Mouse (Mus musculus) kidney, postnatal 0 days (tissue): ENCODE results near the gene Usp53. TPM values are rescaled to one million over a fixed set of nuclear protein-coding genes. Genes with fewer than 3 reads are reported as not detected.

Experiments used
- ATAC-seq: fragments of 200-750 bp; cut with Nextera tagmentation; replicated peaks from 2 replicates; pipeline ENCODE4 v1.8.0; 2017; ENCODE audit warnings: low read depth, moderate number of reproducible peaks, moderate TSS enrichment, moderate library complexity; ENCODE audit not compliant: low FRiP score
- DNase-seq: peaks from one replicate; pipeline ENCODE4 v3.0.0-alpha.2; 2016; ENCODE audit warnings: low spot score
- H3K27ac ChIP-seq: fragments of 300-500 bp; sonication (generic); 2 replicates; pipeline ENCODE4 v1.5.1; 2014; ENCODE audit warnings: mild to moderate bottlenecking
- H3K27me3 ChIP-seq: fragments of 300-500 bp; sonication (generic); 2 replicates; pipeline ENCODE4 v1.6.1; 2014; ENCODE audit warnings: low read length, mixed read lengths; ENCODE audit not compliant: insufficient read depth
- H3K36me3 ChIP-seq: fragments of 300-500 bp; sonication (generic); 2 replicates; pipeline ENCODE4 v1.6.1; 2014; ENCODE audit warnings: low read length, mixed read lengths; ENCODE audit not compliant: insufficient read depth
- H3K4me1 ChIP-seq: fragments of 300-500 bp; sonication (generic); replicated peaks from 2 replicates; pipeline ENCODE4 v1.6.1; 2014; ENCODE audit warnings: antibody characterized with exemption, low read length, mixed read lengths; ENCODE audit not compliant: insufficient read depth
- H3K4me2 ChIP-seq: fragments of 300-500 bp; sonication (generic); 2 replicates; pipeline ENCODE4 v1.6.1; 2014; ENCODE audit warnings: mild to moderate bottlenecking, low read length, moderate library complexity, mixed read lengths
- H3K4me3 ChIP-seq: fragments of 300-500 bp; sonication (generic); replicated peaks from 2 replicates; pipeline ENCODE4 v1.5.1; 2014; ENCODE audit warnings: low read depth, low read length
- H3K9ac ChIP-seq: fragments of 300-500 bp; sonication (generic); 2 replicates; pipeline ENCODE4 v1.6.1; 2014; ENCODE audit warnings: low read depth, low read length
- H3K9me3 ChIP-seq: fragments of 300-500 bp; sonication (generic); replicated peaks from 2 replicates; pipeline ENCODE4 v1.6.1; 2016; ENCODE audit warnings: low read length, inconsistent platforms, mixed read lengths
- CTCF ChIP-seq: IDR thresholded peaks from 2 replicates; pipeline ENCODE4 v1.5.1; 2016; ENCODE audit warnings: antibody characterized with exemption, low read depth, mild to moderate bottlenecking, moderate library complexity
- WGBS: fragments of 180-500 bp; shearing (Covaris S2); extraction: QIAGEN DNeasy Blood & Tissue Kit; methylation state at CpG from one replicate; pipeline ENCODE4 v1.1.7; 2014; 5-methylcytosine and 5-hydroxymethylcytosine counted together
- microRNA-seq: library from miRNA; unstranded; fragments of <30 nt; microRNA quantifications from one replicate; pipeline ENCODE4, GENCODE M21; 2016
- polyA plus RNA-seq: library from polyadenylated mRNA; unstranded; fragments of >200 nt; fragmentation: Nextera tagmentation; extraction: Ambion mirVana; gene quantifications from 2 replicates; pipeline ENCODE4 v1.2.1, GENCODE M21; 2015

The Usp53 gene
- polyA plus RNA-seq, 1 experiment from 2014 or later, result 13.2 TPM

GRCm38 (mm10) chr3:122898254-122898653, 86.1 kb downstream of the Usp53 start:
- no peak for TF ChIP-seq CTCF
- ATAC-seq (no peak), DNase-seq (no peak)
- Histone ChIP-seq H3K27me3 (no peaks in the 10 kb centered on the region), H3K27ac (no peak overlapping the region), H3K9ac (no peak overlapping the region), H3K36me3 (no peaks in the 10 kb centered on the region), H3K9me3 (no peaks in the 10 kb centered on the region), H3K4me1 (no peaks in the 10 kb centered on the region), H3K4me3 (no peak overlapping the region), H3K4me2 (no peak overlapping the region)
- 58% methylated on average over 6 of the region's 6 CpGs for WGBS

GRCm38 (mm10) chr3:122895189-122895731, 89.0 kb downstream of the Usp53 start:
- no peak for TF ChIP-seq CTCF
- ATAC-seq, result no peak
- Histone ChIP-seq H3K36me3 (no peaks in the 10 kb centered on the region), H3K27me3 (no peaks in the 10 kb centered on the region), H3K9ac (no peak overlapping the region), H3K27ac (no peak overlapping the region), H3K9me3 (no peaks in the 10 kb centered on the region), H3K4me3 (no peak overlapping the region), H3K4me2 (no peak overlapping the region), H3K4me1 (no peaks in the 10 kb centered on the region)
- no peak for DNase-seq
- WGBS, result 77% methylated on average over 11 of the region's 11 CpGs

GRCm38 (mm10) chr3:122894772-122895171, 89.5 kb downstream of the Usp53 start, which contains the start of gene Fabp2:
TSS of gene Fabp2 (plus strand) at chr3:122895072.
- WGBS, result 95% methylated on average over 3 of the region's 3 CpGs
- Histone ChIP-seq H3K9ac (no peak within 1 kb of the TSS), H3K36me3 (no peaks in the 10 kb centered on the region), H3K4me1 (no peaks in the 10 kb centered on the region), H3K27me3 (no peaks in the 10 kb centered on the region), H3K27ac (no peak within 1 kb of the TSS), H3K9me3 (no peaks in the 10 kb centered on the region), H3K4me2 (no peak within 1 kb of the TSS), H3K4me3 (no peak within 1 kb of the TSS)
- no peak for ATAC-seq
- no peak for DNase-seq
- no peak for TF ChIP-seq CTCF

- Histone ChIP-seq H3K4me2 (no peak overlapping the region), H3K4me1 (no peaks in the 10 kb centered on the region), H3K27me3 (no peaks in the 10 kb centered on the region), H3K9me3 (no peaks in the 10 kb centered on the region), H3K4me3 (no peak overlapping the region), H3K9ac (no peak overlapping the region), H3K36me3 (no peaks in the 10 kb centered on the region), H3K27ac (no peak overlapping the region)
- 74% methylated on average over 5 of the region's 5 CpGs for WGBS
- ATAC-seq, result no peak
- no peak for TF ChIP-seq CTCF
- no peak for DNase-seq
Measured at GRCm38 (mm10) chr3:122888371-122888819, 95.9 kb downstream of the Usp53 start.

GRCm38 (mm10) chr3:122887505-122888301, 96.6 kb downstream of the Usp53 start:
- H3K27me3 ChIP-seq, result no peaks in the 10 kb centered on the region
- H3K27ac ChIP-seq, result no peak overlapping the region
- H3K4me3 ChIP-seq, result no peak overlapping the region
- no peaks in the 10 kb centered on the region for H3K9me3 ChIP-seq
- ATAC-seq (no peak), DNase-seq (no peak)
- H3K4me2 ChIP-seq, result no peak overlapping the region
- 74% methylated on average over 4 of the region's 4 CpGs for WGBS
- H3K9ac ChIP-seq, result no peak overlapping the region
- TF ChIP-seq CTCF, result no peak
- no peaks in the 10 kb centered on the region for H3K4me1 ChIP-seq
- no peaks in the 10 kb centered on the region for H3K36me3 ChIP-seq

Small RNAs within 50 kb of the gene (microRNA-seq; reads per million reads assigned to microRNA genes)
- not detected for gene Gm22066

Other genes with a start within 250 kb of the Usp53 start
- gene Fabp2, start 89.4 kb downstream of the Usp53 start, polyA plus RNA-seq, result 0.47 and 0.83 TPM in 2 replicates
- not detected in 2 replicates for gene Gm10959, start 65.2 kb downstream of the Usp53 start, polyA plus RNA-seq
- gene 1810037I17Rik, start 60.3 kb downstream of the Usp53 start, polyA plus RNA-seq, result 127 and 140 TPM in 2 replicates
- not detected in 2 replicates for gene Myoz2, start 50.5 kb upstream of the Usp53 start, polyA plus RNA-seq